Mouse (Mus musculus) spleen, adult 18-20 months (tissue): Measurements from ENCODE around the gene Gm49336.

Experiments used
- DNase-seq, 2 experiments: peaks; one replicate each; pipeline ENCODE4 v3.0.0; 2022; ENCODE audit warnings: mixed read lengths in 2 of 2

Gm49336 gene

GRCm38 (mm10) chr14:60251281-60252003, at the start of gene Gm49336, which contains the start of gene Nupl1:
Gene Gm49336, minus strand, starts transcription at chr14:60251507.
Gene Nupl1, minus strand, starts transcription at chr14:60251431.
- DNase-seq, result peak; percentile 97

GRCm38 (mm10) chr14:60301024-60301423, 49.7 kb upstream of the Gm49336 start:
- no peak for DNase-seq

DNA sequence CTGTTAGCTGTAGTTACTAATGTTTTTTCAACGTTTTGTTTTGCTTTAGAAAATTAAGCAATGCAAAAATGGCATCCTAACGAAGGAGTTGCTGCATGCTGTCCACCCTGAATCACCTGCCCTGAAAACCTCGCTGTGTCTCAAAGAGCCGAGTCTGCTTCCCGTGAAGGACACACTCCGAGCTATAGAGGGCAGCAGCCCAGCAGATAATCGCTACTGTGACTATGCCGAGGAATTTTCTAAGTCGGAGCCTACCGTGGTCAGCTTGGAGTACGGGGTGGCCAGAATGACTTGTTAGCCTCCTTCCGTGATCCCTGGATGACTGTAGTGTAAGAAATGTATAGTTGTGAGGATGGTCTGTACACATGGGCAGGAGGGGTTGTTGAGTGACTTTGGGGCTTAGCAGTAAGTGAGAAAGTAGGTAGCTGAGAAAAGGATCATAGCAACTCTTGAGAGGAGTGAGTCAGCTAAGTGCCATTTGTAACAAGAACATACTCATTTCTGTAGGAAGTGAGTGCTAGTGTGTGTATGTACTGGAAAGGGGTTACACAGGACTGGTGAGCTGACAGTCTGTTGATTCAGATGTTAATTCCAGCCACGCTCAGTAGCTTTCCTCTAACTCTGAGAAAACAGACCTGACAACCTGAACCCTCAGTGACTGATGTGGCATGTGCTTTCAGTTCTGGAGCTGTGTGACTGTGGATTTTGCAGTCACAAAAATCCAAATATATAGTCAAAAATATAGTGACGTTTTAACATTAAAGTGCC, 49.1 kb upstream of the Gm49336 start:
- no peak for DNase-seq

DNA sequence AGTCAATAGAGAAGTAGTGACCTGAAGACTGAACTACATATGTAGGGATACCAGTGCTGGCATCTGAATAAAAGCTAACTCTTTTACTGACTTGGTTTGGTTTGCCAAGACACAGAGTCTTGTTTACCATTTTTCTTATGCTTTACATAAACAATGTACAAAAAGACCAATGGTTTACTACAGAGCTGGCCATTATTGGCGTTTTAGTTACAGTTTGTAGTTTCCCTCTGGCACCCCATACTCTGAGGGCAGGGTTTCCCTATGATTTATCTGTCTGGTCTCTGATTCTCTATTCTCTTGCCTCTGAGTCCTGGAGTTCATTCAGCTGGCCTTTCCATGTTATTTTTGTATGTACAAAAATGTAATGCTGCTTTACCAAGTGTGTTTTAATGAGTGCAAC, 44.2 kb upstream of the Gm49336 start:
- DNase-seq, result no peak

- DNase-seq, result no peak
These were observed 39.1 kb upstream of the Gm49336 start for GRCm38 (mm10) chr14:60290363-60290762.

GRCm38 (mm10) chr14:60286194-60286863, 35.0 kb upstream of the Gm49336 start:
- DNase-seq, result no peak

DNA sequence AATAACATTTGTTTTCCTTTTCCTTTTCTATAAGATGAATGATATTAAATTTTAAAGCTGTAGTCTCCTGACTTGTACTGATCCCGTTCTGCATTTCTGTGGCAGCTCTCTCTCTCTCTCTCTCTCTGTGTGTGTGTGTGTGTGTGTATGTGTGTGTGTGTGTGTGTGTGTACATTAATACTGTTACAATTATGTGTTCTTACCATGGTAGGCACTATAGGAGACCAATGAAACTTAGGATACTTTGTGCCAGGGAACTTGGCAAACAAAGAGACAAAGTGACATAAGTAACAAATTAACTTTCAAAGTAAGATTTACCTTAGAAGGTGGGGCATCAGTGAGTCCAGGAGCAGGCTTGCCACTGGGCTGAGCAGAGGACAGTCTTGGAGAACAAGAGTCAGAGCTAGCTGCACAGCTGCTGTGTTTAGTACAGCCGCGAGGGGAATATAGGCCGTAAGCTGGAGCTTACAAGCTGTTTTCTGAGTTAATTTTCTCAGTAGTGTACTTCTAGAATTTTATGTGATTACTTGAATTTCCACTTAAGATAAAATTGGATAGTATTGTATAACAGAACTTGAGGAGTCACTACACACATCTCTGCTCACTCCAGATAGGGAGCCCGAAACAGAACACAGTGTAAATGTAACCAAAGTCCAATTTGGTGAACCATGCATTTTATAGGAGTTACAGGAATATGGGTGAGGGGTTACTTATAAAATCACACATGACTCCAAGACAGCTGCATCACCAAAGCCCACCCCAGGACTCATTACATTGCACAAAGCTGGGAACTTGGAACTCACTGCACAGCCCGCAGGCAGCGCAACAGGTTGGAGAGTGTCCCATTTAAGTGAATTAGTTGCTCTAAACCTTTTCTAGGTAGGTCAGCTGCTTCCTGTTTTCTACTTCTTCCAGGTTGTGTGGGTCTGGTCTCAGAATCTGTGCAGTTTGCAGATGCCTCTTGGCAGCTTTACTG, 24.3 kb upstream of the Gm49336 start:
- DNase-seq, result no peak

DNA sequence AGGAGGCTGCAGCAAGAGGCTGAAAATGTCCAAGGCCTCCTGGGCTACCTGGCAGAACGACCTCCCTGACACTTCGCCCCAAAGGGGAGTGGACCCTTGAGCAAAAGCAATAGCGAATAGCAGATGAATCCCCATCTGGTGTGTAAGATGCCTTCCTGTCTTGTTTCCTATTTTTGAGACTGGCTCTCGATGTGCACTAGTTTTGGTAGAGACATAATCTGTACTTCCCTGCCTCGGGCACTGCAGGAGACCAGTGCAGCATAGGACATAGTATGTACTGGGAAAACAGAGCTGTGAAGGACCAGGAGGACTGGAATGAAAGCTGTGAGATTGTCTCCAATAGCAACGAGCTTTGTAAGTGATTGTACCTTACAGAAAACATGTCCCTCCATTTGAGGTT, 22.0 kb upstream of the Gm49336 start:
- DNase-seq, result no peak

DNA sequence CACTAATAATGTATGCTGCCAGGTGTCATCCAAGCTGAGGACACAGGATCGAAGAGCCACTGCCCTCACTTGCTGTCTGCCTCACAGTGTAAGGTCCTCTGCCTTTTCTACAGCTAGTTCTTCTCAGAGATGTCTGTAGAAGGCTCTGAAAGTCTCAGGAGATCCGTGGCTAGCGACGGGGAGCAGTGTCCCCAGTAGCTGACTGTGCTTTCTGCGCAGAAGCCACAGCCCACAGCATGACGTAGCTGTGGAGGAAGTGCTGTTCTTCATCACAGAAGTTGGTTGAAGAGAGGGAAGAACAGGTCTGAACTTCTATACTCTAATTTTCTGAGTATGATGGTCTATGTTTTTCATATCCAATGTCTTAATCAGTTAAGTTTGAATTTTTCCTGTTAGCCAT, 18.0 kb upstream of the Gm49336 start:
- peak; percentile 34 to 40 for DNase-seq

DNA sequence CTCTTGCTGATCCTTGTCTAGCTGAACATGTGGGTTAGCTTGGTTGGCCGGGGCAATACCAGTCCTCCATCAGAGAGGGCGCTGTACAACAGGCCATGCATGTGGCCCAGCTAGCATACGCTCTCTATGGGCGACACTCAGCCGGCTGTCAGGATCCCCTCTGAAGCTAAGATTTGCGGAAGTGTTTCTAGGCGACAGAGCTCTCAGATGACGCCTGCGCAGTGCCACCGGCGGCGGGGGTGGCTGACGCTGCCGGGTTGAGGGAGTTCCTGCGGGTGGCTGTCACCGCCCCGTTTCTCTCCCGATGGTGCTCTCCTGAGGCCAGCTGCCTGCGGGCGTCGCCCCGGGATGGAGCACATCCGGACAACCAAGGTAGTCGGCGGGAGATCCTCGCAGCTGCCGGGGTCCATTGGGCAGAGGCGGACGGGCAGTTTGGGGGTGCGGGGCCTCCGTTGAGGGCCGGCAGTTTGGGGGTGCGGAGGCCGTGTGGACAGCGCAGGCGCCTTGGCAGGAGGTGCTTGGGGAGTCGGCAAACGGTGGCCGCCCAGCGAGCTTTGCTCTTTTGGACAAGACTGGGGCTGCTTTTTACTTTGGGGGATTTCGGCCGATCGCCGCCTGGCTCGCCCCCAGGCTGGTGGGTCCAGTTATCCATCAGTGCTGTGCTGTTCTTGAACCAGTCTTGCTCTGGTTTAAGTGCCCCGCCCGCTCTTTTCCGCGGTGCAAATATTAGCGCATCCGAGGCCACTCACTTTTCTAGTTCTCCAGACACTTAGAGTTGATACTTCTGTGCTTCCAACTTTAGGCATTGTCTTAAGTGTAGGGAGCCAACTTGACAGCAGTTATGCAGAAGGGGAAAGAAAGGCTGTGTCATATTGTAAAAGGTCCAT, 13.9 kb upstream of the Gm49336 start, which contains the start of gene Mtmr6:
Gene Mtmr6, plus strand, starts transcription at position 239 of the 887 bp plus-strand sequence.
- DNase-seq, result peak; percentile 86 to 87

- no peak for DNase-seq
These were observed 11.0 kb upstream of the Gm49336 start for GRCm38 (mm10) chr14:60262316-60262715.

DNA sequence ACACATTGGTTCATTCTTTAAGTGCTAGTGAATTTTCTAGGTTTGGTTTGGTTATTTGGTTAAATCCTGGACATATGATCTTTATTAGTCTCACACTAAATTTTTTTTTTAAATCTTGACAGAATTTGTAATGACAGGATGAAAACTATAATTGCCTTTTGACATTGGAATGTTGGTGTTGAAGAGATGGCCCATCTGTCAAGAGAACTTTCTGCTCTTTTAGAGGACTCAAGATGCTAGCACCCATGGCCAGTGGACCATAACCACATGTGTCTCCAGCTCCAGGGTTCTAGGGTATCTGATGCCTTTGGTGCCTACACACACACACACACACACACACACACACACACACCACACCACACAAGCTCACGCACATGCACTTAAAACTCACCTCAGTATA, 6.5 kb upstream of the Gm49336 start:
- no peak for DNase-seq

- no peak for DNase-seq
These were observed 5.8 kb upstream of the Gm49336 start for GRCm38 (mm10) chr14:60257101-60257500.

GRCm38 (mm10) chr14:60256356-60256755, 5.0 kb upstream of the Gm49336 start:
- no peak for DNase-seq

- no peak for DNase-seq
These were observed 3.5 kb upstream of the Gm49336 start for GRCm38 (mm10) chr14:60254774-60255173.

DNA sequence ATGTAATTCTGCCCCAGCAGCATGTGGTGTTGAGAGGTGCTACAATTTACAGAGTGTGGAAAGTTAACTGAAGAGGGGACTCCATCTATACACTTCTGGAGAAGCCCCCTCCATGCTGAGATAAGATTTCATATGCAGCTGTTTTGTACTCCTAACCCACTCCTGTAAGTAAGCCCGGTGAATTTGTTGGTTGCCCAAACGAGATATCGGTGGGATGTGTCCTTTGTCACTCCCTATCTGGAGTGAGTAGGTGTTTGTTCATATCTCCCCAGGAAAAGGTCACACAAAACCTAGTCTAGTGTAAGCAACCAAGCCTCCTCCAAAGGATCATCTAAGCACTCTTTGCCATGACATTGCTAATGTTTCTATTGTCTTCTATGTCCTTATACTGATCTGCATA, 2.2 kb upstream of the Gm49336 start:
- no peak for DNase-seq

GRCm38 (mm10) chr14:60252004-60253000, 995 bp upstream of the Gm49336 start:
- DNase-seq, result no peak

DNA sequence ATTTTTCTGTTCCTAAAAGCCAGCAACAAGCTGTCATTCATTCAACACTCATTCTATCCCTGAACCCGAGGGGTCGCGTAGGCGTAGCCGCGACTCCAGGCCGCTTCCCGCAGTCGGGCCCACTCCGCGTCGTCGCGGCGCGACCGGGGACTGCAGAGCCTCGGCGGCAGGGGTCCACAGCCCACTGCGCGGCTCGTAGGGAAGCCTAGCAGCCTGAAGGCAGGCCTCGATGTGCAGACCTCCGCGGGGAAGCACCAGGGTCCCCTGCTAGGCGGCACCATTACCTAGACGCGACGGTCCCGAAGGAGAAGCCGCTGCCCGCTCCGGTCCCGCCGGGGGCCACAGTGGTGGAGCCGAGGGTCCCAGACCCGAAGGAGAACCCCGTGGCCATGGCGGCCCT, 428 bp downstream of the Gm49336 start:
- no peak for DNase-seq

DNA sequence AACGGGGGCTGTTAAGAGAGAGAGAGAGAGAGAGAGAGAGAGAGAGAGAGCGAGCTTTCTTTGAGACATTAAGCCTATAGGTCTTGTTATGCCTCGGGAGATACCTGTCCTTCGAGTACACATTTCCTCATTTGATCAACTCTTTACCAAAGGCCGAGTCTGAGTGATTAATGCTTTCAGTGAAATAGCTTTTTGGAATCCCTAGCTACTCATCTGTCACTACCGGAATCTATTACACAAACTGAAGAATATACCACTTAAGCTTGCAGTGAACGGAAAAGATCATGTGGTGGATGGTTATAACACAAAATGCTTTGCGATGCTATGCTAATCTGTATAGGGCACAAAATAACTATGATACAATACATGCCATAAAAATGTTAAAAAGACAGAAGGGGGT, 941 bp downstream of the Gm49336 start:
- DNase-seq, result no peak

GRCm38 (mm10) chr14:60238551-60238950, 12.8 kb downstream of the Gm49336 start:
- DNase-seq, result no peak
